Mouse (Mus musculus): Measurements from ENCODE around the gene Svbp.

Gene Svbp

DNA sequence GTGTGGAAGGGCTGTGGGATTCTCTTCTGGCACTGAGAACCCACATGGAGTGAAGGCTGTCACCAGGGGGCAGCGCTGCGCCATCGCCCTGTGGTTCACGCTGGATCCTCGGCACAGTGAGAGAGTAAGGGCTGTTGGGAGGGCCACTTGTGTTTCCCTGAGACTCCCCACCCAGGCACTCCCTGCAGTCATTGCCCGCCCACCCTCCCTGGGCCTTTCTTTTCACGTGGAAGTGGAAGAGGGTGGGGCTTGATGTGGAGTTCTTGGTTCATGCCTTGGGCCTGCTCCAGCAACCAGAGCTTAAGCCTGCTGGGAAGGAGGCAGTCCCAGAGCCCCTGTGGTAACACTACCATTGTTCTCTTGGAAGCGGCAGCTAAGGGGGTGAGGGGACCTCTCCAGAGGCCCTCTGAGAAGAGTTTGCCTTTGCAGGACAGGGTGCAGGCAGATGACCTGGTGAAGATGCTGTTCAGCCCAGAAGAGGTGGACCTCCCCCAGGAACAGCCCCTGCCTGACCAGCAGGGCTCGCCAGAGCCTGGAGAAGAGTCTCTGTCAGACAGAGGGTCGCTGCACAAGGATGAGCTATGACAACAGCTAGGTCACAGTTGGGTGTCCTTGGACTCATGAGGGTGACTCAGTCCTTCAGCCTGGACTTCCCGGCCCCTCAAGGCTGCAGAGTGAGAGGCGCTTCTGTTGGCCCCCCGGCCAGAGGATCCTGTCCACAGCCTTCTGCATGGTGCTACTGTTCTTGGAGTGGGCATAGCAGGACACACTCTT, 52.5 kb downstream of the Svbp start:
- peak; percentile 90 for DNase-seq

DNA sequence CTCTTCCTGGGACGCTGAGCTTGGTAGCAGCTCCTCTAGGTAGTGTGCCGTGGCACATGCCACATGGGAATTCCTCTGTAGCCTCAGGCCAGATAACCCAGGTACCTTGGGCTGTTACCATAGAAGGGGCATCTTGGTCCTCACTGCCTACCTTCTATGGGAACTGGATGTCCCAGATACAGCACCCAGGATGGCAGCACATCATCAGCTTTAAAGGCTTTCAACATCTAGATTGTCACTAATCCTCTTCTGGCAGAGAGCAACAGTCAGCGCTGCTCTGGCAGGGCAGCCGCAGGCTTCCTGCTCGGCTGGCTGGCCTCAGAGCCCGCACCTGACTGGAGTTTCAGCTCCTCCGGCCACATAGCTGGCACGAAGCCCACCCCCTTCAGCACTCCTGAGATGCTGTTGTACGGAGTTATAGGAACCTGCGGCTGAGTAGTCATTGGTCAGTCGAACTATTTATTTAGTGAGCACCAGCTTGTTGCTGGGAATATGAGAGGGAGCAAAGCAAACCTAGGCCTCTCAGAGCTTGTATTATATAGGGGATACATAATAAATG, 53.4 kb downstream of the Svbp start:
- peak; percentile 46 for DNase-seq
